Mouse (Mus musculus): ENCODE data around the gene Eif6. TPM values are rescaled to one million over a fixed set of nuclear protein-coding genes. Genes with fewer than 3 reads are reported as not detected.

Gene Eif6
- polyA plus RNA-seq, 1 experiment from 2014 or later, result 132 TPM

DNA sequence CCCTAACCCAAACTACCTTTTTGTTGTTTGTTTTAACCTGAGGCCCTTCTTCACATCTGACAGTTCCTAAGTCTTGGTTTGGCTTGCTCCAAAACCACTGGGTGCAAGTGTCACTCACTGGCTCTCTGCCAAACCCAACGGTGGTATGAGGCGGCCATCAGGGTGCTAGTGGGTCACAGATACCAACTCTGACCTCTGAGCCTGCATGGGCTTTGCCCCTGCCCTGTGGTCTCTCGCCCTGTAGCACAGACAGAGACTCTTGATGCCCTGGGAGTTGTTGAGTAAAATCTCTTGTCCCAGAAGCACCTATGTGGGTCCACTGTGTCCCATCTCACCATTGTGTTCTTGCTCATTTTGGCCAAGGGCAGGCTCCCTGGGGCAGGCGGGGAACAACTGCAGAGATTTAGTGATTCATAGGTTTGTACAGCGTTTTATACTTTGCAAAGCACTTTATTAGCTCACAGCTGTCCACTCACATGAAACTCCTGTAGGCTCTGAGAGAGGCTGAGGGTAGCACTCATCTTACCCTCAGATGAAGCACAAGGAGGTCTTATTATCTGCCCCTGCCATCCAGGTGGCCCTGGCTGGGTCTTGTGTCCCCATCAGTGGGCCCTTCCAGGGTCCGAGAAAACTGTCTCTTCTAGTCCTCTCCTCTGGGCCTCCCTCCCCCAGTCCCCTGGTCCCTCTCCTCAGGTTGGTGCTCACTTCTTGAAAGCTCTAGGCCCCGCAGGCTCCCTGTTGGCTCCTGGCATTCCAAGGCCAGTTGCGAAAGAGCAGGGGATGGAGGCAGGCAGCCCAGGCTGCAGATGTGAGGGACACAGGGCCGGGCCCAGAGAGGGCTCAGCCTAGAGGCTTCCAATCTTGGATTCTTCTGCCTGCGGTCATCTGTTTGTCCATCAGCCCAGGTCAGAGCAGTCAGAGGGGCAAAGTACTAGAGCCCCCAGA is 9.2 kb downstream of the Eif6 start:
- Histone ChIP-seq H3K4me1 (replicated peaks; ENCODE audit: control insufficient read depth, insufficient read depth, low read length) (peaks cover 16% of the 10 kb centered on the region), H3K27ac (no peak overlapping the region), H3K36me3 (replicated peaks; ENCODE audit: control insufficient read depth, insufficient read depth) (peaks cover 69% of the 10 kb centered on the region), H3K27me3 (ENCODE audit: control insufficient read depth, insufficient read depth, low read length) (no peaks in the 10 kb centered on the region), H3K9ac (peak overlapping the region; percentile 86), H3K4me3 (replicated peaks; ENCODE audit: low read length) (no peak overlapping the region), H3K4me2 (replicated peaks) (peak overlapping the region; percentile 92), H3K9me3 (ENCODE audit: control insufficient read depth, low read length) (no peaks in the 10 kb centered on the region)
- no peak for ATAC-seq (ENCODE audit: low FRiP score)
- WGBS, result 80% methylated on average over 10 of the region's 10 CpGs
- no peak for DNase-seq (ENCODE audit: low spot score)

DNA sequence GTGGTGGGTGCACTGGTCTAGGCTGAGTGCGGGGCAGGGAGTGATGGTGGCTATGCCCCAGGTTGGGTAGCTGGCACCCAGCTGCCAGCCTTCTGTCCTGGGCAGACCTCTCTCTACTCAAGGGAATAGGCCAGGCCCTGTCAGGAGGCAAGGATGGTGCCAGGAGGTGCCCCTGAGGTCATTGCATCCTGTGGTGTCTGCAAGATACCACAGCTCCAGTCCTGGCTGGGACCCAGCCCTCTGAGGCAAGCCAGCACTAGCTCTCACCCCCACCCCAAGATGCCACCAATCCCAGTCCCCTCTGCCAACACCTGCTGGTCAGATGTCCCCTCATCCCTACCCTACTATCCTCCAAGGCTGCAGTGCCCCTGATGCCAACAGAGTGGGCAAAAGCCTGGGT is 10.5 kb downstream of the Eif6 start:
- H3K4me2 ChIP-seq (replicated peaks), result no peak overlapping the region
- WGBS, result 94% methylated on average over 1 of the region's 1 CpGs
- H3K4me1 ChIP-seq (replicated peaks; ENCODE audit: control insufficient read depth, insufficient read depth, low read length), result peaks cover 16% of the 10 kb centered on the region
- no peaks in the 10 kb centered on the region for H3K9me3 ChIP-seq (ENCODE audit: control insufficient read depth, low read length)
- peaks cover 64% of the 10 kb centered on the region for H3K36me3 ChIP-seq (replicated peaks; ENCODE audit: control insufficient read depth, insufficient read depth)
- ATAC-seq (ENCODE audit: low FRiP score), result no peak
- DNase-seq (ENCODE audit: low spot score), result no peak
- H3K27ac ChIP-seq, result no peak overlapping the region
- no peaks in the 10 kb centered on the region for H3K27me3 ChIP-seq (ENCODE audit: control insufficient read depth, insufficient read depth, low read length)
- no peak overlapping the region for H3K4me3 ChIP-seq (replicated peaks; ENCODE audit: low read length)
- no peak overlapping the region for H3K9ac ChIP-seq

DNA sequence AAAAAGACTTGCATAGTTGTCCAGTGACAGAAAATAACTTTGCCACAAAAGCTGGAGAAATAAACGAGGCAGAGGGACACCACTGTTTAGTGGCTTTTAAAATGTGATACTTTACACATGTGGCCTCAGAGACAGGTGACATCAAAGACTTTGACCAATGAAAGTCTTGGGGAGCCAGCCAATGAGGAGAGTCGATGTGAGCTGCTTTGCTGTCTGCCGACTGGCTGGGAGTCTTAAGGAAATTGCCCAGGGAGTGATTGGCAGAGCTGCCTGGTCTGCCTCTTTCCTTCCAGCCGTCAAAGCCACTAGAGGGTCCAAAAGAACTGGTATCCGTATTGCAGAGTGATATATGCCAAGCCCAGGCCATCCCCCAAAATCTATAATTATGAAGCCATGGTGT is 11.9 kb downstream of the Eif6 start:
- H3K4me2 ChIP-seq (replicated peaks), result no peak overlapping the region
- peaks cover 16% of the 10 kb centered on the region for H3K4me1 ChIP-seq (replicated peaks; ENCODE audit: control insufficient read depth, insufficient read depth, low read length)
- H3K4me3 ChIP-seq (replicated peaks; ENCODE audit: low read length), result no peak overlapping the region
- H3K36me3 ChIP-seq (replicated peaks; ENCODE audit: control insufficient read depth, insufficient read depth), result peaks cover 59% of the 10 kb centered on the region
- no peak overlapping the region for H3K27ac ChIP-seq
- H3K27me3 ChIP-seq (ENCODE audit: control insufficient read depth, insufficient read depth, low read length), result no peaks in the 10 kb centered on the region
- H3K9me3 ChIP-seq (ENCODE audit: control insufficient read depth, low read length), result no peaks in the 10 kb centered on the region
- no peak overlapping the region for H3K9ac ChIP-seq
- DNase-seq (ENCODE audit: low spot score) (no peak), ATAC-seq (ENCODE audit: low FRiP score) (no peak)
- whole genome bisulfite sequencing, result 31% methylated on average over 5 of the region's 5 CpGs

DNA sequence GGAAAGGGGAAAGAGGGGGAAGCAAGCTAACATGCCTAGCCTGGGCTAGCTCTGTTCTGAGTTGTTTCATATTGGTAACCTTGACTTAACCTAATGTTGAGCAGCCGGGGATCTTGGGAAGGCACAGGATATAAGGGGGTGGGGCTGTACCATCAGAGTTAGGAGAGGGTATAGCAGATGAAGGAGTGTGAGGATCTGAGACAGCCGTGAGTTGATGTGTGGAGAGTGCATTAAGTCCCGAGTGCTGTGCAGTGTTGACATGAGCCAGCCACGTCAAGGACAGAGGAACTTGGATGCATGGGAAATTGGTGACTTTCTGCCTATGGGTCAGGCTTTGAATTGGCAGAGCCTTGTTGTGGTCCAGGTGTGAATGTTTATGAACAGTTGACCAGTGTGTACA is 14.1 kb downstream of the Eif6 start:
- DNase-seq (ENCODE audit: low spot score), result no peak
- Histone ChIP-seq H3K4me2 (replicated peaks) (no peak overlapping the region), H3K9me3 (ENCODE audit: control insufficient read depth, low read length) (no peaks in the 10 kb centered on the region), H3K4me1 (replicated peaks; ENCODE audit: control insufficient read depth, insufficient read depth, low read length) (peaks cover under 1% of the 10 kb centered on the region; the same call in 1 of the 2 replicates), H3K4me3 (replicated peaks; ENCODE audit: low read length) (no peak overlapping the region), H3K9ac (no peak overlapping the region), H3K36me3 (replicated peaks; ENCODE audit: control insufficient read depth, insufficient read depth) (peaks cover 63% of the 10 kb centered on the region), H3K27me3 (ENCODE audit: control insufficient read depth, insufficient read depth, low read length) (no peaks in the 10 kb centered on the region), H3K27ac (no peak overlapping the region)
- 82% methylated on average over 4 of the region's 4 CpGs for WGBS
- no peak for ATAC-seq (ENCODE audit: low FRiP score)

DNA sequence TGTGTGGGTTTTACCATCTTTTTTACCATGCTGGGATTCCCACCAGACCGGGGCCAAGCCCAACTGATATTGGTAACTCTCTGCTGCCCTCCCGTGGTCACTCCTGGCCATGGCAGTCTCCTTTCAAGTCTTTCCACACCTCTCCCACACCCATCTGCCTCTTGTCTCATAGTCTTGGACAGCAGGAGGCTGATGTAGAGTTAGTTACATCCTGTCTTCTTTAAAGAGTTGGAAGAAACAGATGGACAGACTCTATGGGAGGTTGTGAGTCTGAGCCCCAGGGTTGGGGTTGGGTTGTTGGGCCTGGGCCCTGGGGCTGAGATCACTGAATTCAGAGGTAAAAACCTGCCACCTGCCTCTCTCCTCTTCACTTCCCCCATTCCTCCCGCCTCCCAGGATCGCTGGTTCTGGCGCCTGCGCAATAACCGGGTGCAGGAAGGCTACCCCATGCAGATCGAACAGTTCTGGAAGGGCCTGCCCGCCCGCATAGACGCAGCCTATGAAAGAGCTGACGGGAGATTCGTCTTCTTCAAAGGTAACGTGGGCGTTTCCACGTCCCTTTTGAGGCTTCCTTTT is 14.8 kb downstream of the Eif6 start:
- 41% methylated on average over 16 of the region's 16 CpGs for WGBS
- ATAC-seq (ENCODE audit: low FRiP score) (no peak), DNase-seq (ENCODE audit: low spot score) (peak; percentile 79)
- Histone ChIP-seq H3K9ac (no peak overlapping the region), H3K4me2 (replicated peaks) (no peak overlapping the region), H3K4me3 (replicated peaks; ENCODE audit: low read length) (no peak overlapping the region), H3K4me1 (replicated peaks; ENCODE audit: control insufficient read depth, insufficient read depth, low read length) (no peaks in the 10 kb centered on the region), H3K27ac (no peak overlapping the region), H3K27me3 (ENCODE audit: control insufficient read depth, insufficient read depth, low read length) (no peaks in the 10 kb centered on the region), H3K36me3 (replicated peaks; ENCODE audit: control insufficient read depth, insufficient read depth) (peaks cover 63% of the 10 kb centered on the region), H3K9me3 (ENCODE audit: control insufficient read depth, low read length) (no peaks in the 10 kb centered on the region)

DNA sequence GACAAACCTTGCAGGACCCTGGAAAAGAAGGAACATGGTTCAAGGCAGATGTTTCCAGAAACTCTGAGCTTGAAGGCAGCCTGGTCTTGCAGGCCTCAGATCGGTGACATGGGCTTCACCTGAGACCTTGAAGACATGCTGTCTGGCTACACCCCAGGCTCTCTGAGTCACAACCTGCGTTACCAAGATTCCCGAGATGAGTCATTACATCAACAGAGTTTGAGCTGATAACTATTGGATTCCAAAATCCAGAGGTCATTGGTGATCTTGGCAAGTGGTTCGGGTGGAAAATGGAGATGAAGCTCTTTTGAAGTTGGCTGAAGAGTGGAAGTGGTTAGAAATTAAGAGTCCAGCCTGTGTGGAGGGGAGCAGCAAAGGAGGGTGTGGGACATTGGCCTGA is 17.1 kb downstream of the Eif6 start:
- 91% methylated on average over 4 of the region's 4 CpGs for WGBS
- H3K36me3 ChIP-seq (replicated peaks; ENCODE audit: control insufficient read depth, insufficient read depth), result peaks cover 41% of the 10 kb centered on the region; the same call in 1 of the 2 replicates
- no peak for ATAC-seq (ENCODE audit: low FRiP score)
- DNase-seq (ENCODE audit: low spot score), result no peak
- no peak overlapping the region for H3K9ac ChIP-seq
- H3K4me1 ChIP-seq (replicated peaks; ENCODE audit: control insufficient read depth, insufficient read depth, low read length), result no peaks in the 10 kb centered on the region
- no peaks in the 10 kb centered on the region for H3K9me3 ChIP-seq (ENCODE audit: control insufficient read depth, low read length)
- no peak overlapping the region for H3K27ac ChIP-seq
- H3K4me2 ChIP-seq (replicated peaks), result no peak overlapping the region
- H3K27me3 ChIP-seq (ENCODE audit: control insufficient read depth, insufficient read depth, low read length), result no peaks in the 10 kb centered on the region
- no peak overlapping the region for H3K4me3 ChIP-seq (replicated peaks; ENCODE audit: low read length)

DNA sequence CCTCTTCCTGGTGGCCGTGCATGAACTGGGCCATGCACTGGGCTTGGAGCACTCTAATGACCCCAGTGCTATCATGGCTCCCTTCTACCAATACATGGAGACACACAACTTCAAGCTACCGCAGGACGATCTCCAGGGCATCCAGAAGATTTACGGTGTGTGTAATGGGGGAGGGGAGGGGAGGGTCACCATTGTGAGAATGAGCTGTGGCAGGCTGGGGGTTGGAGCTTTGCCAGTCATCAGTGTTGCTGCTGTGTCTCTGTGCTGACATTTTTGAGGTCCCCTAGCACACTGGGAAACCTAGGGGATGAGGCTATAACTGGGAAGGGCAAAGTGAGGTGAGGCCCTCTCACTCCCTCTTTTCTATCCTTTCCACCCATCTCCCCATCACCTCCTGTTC is 19.3 kb downstream of the Eif6 start:
- Histone ChIP-seq H3K9me3 (ENCODE audit: control insufficient read depth, low read length) (no peaks in the 10 kb centered on the region), H3K9ac (no peak overlapping the region), H3K27ac (no peak overlapping the region), H3K4me3 (replicated peaks; ENCODE audit: low read length) (no peak overlapping the region), H3K4me1 (replicated peaks; ENCODE audit: control insufficient read depth, insufficient read depth, low read length) (no peaks in the 10 kb centered on the region), H3K36me3 (replicated peaks; ENCODE audit: control insufficient read depth, insufficient read depth) (peaks cover 38% of the 10 kb centered on the region; the same call in 1 of the 2 replicates), H3K27me3 (ENCODE audit: control insufficient read depth, insufficient read depth, low read length) (no peaks in the 10 kb centered on the region), H3K4me2 (replicated peaks) (no peak overlapping the region)
- no peak for ATAC-seq (ENCODE audit: low FRiP score)
- DNase-seq (ENCODE audit: low spot score), result no peak
- WGBS, result 57% methylated on average over 4 of the region's 4 CpGs

DNA sequence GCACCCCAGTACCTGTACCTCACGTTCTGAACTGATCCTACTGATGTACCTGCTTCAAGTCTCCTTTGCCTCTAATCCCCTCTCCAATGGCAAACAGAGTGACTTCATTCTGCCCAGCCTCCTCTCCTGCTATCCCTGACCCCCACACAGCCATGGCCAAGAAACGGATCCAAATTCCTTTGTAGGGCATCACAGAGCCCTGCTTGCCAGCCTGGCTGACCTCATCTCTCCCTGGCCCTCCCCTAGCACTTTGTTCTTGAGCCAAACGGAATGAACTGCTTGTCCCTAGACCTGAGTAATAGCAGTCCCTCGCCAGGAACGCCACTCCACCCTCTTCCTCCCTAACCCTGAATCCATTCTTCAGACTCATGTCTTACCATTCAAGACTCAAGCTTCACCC is 20.2 kb downstream of the Eif6 start:
- no peaks in the 10 kb centered on the region for H3K4me1 ChIP-seq (replicated peaks; ENCODE audit: control insufficient read depth, insufficient read depth, low read length)
- H3K36me3 ChIP-seq (replicated peaks; ENCODE audit: control insufficient read depth, insufficient read depth), result peaks cover 39% of the 10 kb centered on the region; the same call in 1 of the 2 replicates
- H3K4me2 ChIP-seq (replicated peaks), result no peak overlapping the region
- H3K27me3 ChIP-seq (ENCODE audit: control insufficient read depth, insufficient read depth, low read length), result no peaks in the 10 kb centered on the region
- WGBS, result 76% methylated on average over 5 of the region's 5 CpGs
- H3K4me3 ChIP-seq (replicated peaks; ENCODE audit: low read length), result no peak overlapping the region
- no peak for ATAC-seq (ENCODE audit: low FRiP score)
- no peak overlapping the region for H3K27ac ChIP-seq
- H3K9me3 ChIP-seq (ENCODE audit: control insufficient read depth, low read length), result no peaks in the 10 kb centered on the region
- no peak overlapping the region for H3K9ac ChIP-seq
- no peak for DNase-seq (ENCODE audit: low spot score)

DNA sequence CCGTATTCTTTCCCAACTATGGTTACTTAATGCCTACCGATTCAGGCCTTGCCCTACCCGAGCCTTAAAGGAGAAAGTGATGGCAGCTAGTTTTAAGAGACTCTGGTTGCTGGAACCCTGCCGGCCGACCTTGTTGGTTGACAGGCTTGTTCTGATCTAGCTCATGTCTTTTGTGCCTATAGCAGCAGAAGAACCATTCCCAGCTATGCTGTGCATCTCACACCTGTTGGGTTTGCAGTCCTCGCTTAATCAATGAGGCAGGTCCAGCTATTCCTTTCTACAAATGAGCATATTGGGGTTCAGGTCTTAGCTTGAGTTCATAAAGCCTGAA is 20.8 kb downstream of the Eif6 start:
- no peak for DNase-seq (ENCODE audit: low spot score)
- no peak for ATAC-seq (ENCODE audit: low FRiP score)
- Histone ChIP-seq H3K4me1 (replicated peaks; ENCODE audit: control insufficient read depth, insufficient read depth, low read length) (no peaks in the 10 kb centered on the region), H3K27me3 (ENCODE audit: control insufficient read depth, insufficient read depth, low read length) (no peaks in the 10 kb centered on the region), H3K36me3 (replicated peaks; ENCODE audit: control insufficient read depth, insufficient read depth) (peaks cover 40% of the 10 kb centered on the region), H3K27ac (no peak overlapping the region), H3K9ac (no peak overlapping the region), H3K4me2 (replicated peaks) (no peak overlapping the region), H3K9me3 (ENCODE audit: control insufficient read depth, low read length) (no peaks in the 10 kb centered on the region), H3K4me3 (replicated peaks; ENCODE audit: low read length) (no peak overlapping the region)
- 90% methylated on average over 6 of the region's 6 CpGs for WGBS
